Mouse (Mus musculus) cerebellum, adult 2 months (tissue): Measurements from ENCODE around the gene Fam114a2. TPM values are rescaled to one million over a fixed set of nuclear protein-coding genes. Genes with fewer than 3 reads are reported as not detected.
A peak's percentile ranks its signal among the peaks of the same experiment; 100 is the strongest.

Experiments used
- DNase-seq, 2 experiments: peaks; one replicate each; pipeline ENCODE4 v3.0.0; 2021
- H3K27ac ChIP-seq: fragments of 200-500 bp; 2 replicates; pipeline ENCODE4 v1.5.1; 2012; ENCODE audit warnings: low read length, control low read depth, inconsistent platforms; ENCODE audit not compliant: insufficient read depth
- H3K27me3 ChIP-seq: fragments of 200-500 bp; 2 replicates; pipeline ENCODE4 v1.6.1; 2012; ENCODE audit warnings: inconsistent platforms, mild to moderate bottlenecking, low read length, moderate library complexity; ENCODE audit not compliant: control insufficient read depth, insufficient read depth
- H3K4me1 ChIP-seq: fragments of 200-500 bp; 2 replicates; pipeline ENCODE4 v1.6.1; 2011; ENCODE audit warnings: low read length; ENCODE audit not compliant: control insufficient read depth, insufficient read depth
- H3K4me3 ChIP-seq: fragments of 200-500 bp; replicated peaks from 2 replicates; pipeline ENCODE3; 2011; ENCODE audit warnings: mild to moderate bottlenecking, low read depth, low read length, control low read depth; ENCODE audit not compliant: insufficient read depth
- CTCF ChIP-seq: fragments of 200-500 bp; IDR thresholded peaks from 2 replicates; pipeline ENCODE4 v1.5.1; 2011; ENCODE audit warnings: low read depth, mild to moderate bottlenecking, control low read depth, low read length, moderate library complexity, borderline replicate concordance; ENCODE audit not compliant: insufficient read depth
- POLR2A ChIP-seq: fragments of 200-500 bp; IDR thresholded peaks from 2 replicates; pipeline ENCODE4 v1.6.1; 2011; ENCODE audit warnings: low read length, control low read depth, borderline replicate concordance; ENCODE audit not compliant: insufficient read depth
- WGBS: fragments of 180-500 bp; shearing (Covaris S2); methylation state at CpG from one replicate; pipeline ENCODE4 v1.1.7; 2018; 5-methylcytosine and 5-hydroxymethylcytosine counted together
- polyA plus RNA-seq: library from polyadenylated mRNA; depleted of rRNA; stranded (reverse); fragments of >200 nt; gene quantifications from 2 replicates; pipeline ENCODE4 v1.2.3, GENCODE M21; 2012; rRNA removed

The Fam114a2 gene
- polyA plus RNA-seq, 1 experiment = 40.8 TPM

GRCm38 (mm10) chr11:57459759-57460158 lies 58.7 kb downstream of the Fam114a2 start:
- Histone ChIP-seq H3K27ac (no peak overlapping the region), H3K4me3 (no peak overlapping the region), H3K27me3 (no peaks in the 10 kb centered on the region), H3K4me1 (peaks cover 3% of the 10 kb centered on the region; the same call in 1 of the 2 replicates)
- 49% methylated on average over 6 of the region's 6 CpGs for WGBS
- DNase-seq = peak; percentile 59 to 73
- TF ChIP-seq CTCF (no peak), POLR2A (no peak)

GRCm38 (mm10) chr11:57454421-57454820 lies 64.0 kb downstream of the Fam114a2 start:
- Histone ChIP-seq H3K4me3 (no peak overlapping the region), H3K4me1 (peaks cover 3% of the 10 kb centered on the region; the same call in 1 of the 2 replicates), H3K27me3 (no peaks in the 10 kb centered on the region), H3K27ac (no peak overlapping the region)
- DNase-seq = no peak
- 58% methylated on average over 5 of the region's 5 CpGs for WGBS
- TF ChIP-seq CTCF = no peak
- TF ChIP-seq POLR2A = no peak

GRCm38 (mm10) chr11:57445237-57445962 lies 73.0 kb downstream of the Fam114a2 start:
- 69% methylated on average over 6 of the region's 6 CpGs for WGBS
- H3K4me3 ChIP-seq = no peak overlapping the region
- DNase-seq = no peak

GRCm38 (mm10) chr11:57434153-57434552 lies 84.3 kb downstream of the Fam114a2 start:
- TF ChIP-seq CTCF (no peak), POLR2A (no peak)
- H3K27me3 ChIP-seq = no peaks in the 10 kb centered on the region
- no peak overlapping the region for H3K4me3 ChIP-seq
- no peaks in the 10 kb centered on the region for H3K4me1 ChIP-seq
- WGBS = 35% methylated on average over 1 of the region's 1 CpGs
- no peak overlapping the region for H3K27ac ChIP-seq
- DNase-seq = no peak

More at GRCm38 (mm10) chr11:57445237-57445962, 73.0 kb downstream of the Fam114a2 start:
- Histone ChIP-seq H3K27me3 (no peaks in the 10 kb centered on the region), H3K4me1 (no peaks in the 10 kb centered on the region), H3K27ac (no peak overlapping the region)
- no peak for TF ChIP-seq POLR2A
- no peak for TF ChIP-seq CTCF

Other genes with a start within 250 kb of the Fam114a2 start
- 17.3 and 19.4 TPM in 2 replicates for gene Mfap3, start within 50 bp of the Fam114a2 start, polyA plus RNA-seq
- gene Galnt10, start 126.8 kb upstream of the Fam114a2 start, polyA plus RNA-seq = 9.9 and 11.2 TPM in 2 replicates